Mouse (Mus musculus) limb, embryonic 11.5 days (tissue): Measurements from ENCODE around the gene Csnk2a2. TPM values are rescaled to one million over a fixed set of nuclear protein-coding genes. Genes with fewer than 3 reads are reported as not detected.

Source experiments
- ATAC-seq: fragments of 200-750 bp; cut with Nextera tagmentation; 2 replicates; pipeline ENCODE4 v1.8.0; 2017; ENCODE audit warnings: low read depth; ENCODE audit not compliant: insufficient number of reproducible peaks, low FRiP score, low TSS enrichment
- DNase-seq: peaks from one replicate; pipeline ENCODE4 v3.0.0-alpha.2; 2015; ENCODE audit warnings: low spot score
- H3K27ac ChIP-seq: fragments of 300-500 bp; sonication (generic); replicated peaks from 2 replicates; pipeline ENCODE4 v1.5.1; 2014; ENCODE audit warnings: low read depth, mild to moderate bottlenecking, low read length
- H3K27me3 ChIP-seq: fragments of 300-500 bp; sonication (generic); 2 replicates; pipeline ENCODE4 v1.6.1; 2014; ENCODE audit warnings: mild to moderate bottlenecking, low read length, mixed read lengths; ENCODE audit not compliant: control insufficient read depth, insufficient read depth
- H3K36me3 ChIP-seq: fragments of 300-500 bp; sonication (generic); 2 replicates; pipeline ENCODE4 v1.6.1; 2014; ENCODE audit warnings: mild to moderate bottlenecking, low read length, moderate library complexity, mixed read lengths; ENCODE audit not compliant: control insufficient read depth, insufficient read depth
- H3K4me1 ChIP-seq: fragments of 300-500 bp; sonication (generic); 2 replicates; pipeline ENCODE4 v1.6.1; 2014; ENCODE audit warnings: low read length, mixed read lengths; ENCODE audit not compliant: control insufficient read depth, insufficient read depth
- H3K4me2 ChIP-seq: fragments of 300-500 bp; sonication (generic); 2 replicates; pipeline ENCODE4 v1.6.1; 2014; ENCODE audit warnings: low read depth, mild to moderate bottlenecking, moderate library complexity; ENCODE audit not compliant: severe bottlenecking
- H3K4me3 ChIP-seq: fragments of 300-500 bp; sonication (generic); 2 replicates; pipeline ENCODE4 v1.5.1; 2014; ENCODE audit warnings: low read depth, low read length
- H3K9ac ChIP-seq: fragments of 300-500 bp; sonication (generic); 2 replicates; pipeline ENCODE4 v1.6.1; 2014; ENCODE audit warnings: mild to moderate bottlenecking, low read length
- H3K9me3 ChIP-seq: fragments of 300-500 bp; sonication (generic); 2 replicates; pipeline ENCODE4 v1.6.1; 2016; ENCODE audit warnings: low read length; ENCODE audit not compliant: control insufficient read depth
- WGBS: fragments of 180-500 bp; shearing (Covaris S2); extraction: QIAGEN DNeasy Blood & Tissue Kit; methylation state at CpG from one replicate; pipeline ENCODE4 v1.1.7; 2014; 5-methylcytosine and 5-hydroxymethylcytosine counted together
- polyA plus RNA-seq: library from polyadenylated mRNA; unstranded; fragments of >200 nt; fragmentation: Nextera tagmentation; extraction: Ambion mirVana; gene quantifications from 2 replicates; pipeline ENCODE4 v1.2.1, GENCODE M21; 2014

Csnk2a2 gene
- polyA plus RNA-seq, 1 experiment from 2014 or later, result 17.5 TPM

GRCm38 (mm10) chr8:95396752-95397151, 93.1 kb downstream of the Csnk2a2 start:
- H3K4me3 ChIP-seq, result no peak overlapping the region
- no peak for ATAC-seq
- DNase-seq, result no peak
- no peak overlapping the region for H3K9ac ChIP-seq
- no peaks in the 10 kb centered on the region for H3K36me3 ChIP-seq
- no peak overlapping the region for H3K4me2 ChIP-seq
- H3K27me3 ChIP-seq, result no peaks in the 10 kb centered on the region
- H3K9me3 ChIP-seq, result no peaks in the 10 kb centered on the region
- H3K4me1 ChIP-seq, result peaks cover 18% of the 10 kb centered on the region
- 53% methylated on average over 11 of the region's 11 CpGs for WGBS
- 0 out of 2 replicates have a peak overlapping the region, but pooled peaks have one; percentile 33 for H3K27ac ChIP-seq

Other genes with a start within 250 kb of the Csnk2a2 start
- not detected in 2 replicates for gene Cngb1, start 183.5 kb downstream of the Csnk2a2 start, polyA plus RNA-seq
- gene Tepp, start 179.5 kb downstream of the Csnk2a2 start, polyA plus RNA-seq, result 0.27 TPM in 1 of 2 replicates, not detected in the other
- 7.7 and 8.6 TPM in 2 replicates for gene Zfp319, start 158.1 kb downstream of the Csnk2a2 start, polyA plus RNA-seq
- gene Usb1, start 157.8 kb downstream of the Csnk2a2 start, polyA plus RNA-seq, result 37.0 and 43.0 TPM in 2 replicates
- 9.6 and 11.0 TPM in 2 replicates for gene Mmp15, start 137.8 kb downstream of the Csnk2a2 start, polyA plus RNA-seq
- 142 and 143 TPM in 2 replicates for gene Cfap20, start 55.2 kb downstream of the Csnk2a2 start, polyA plus RNA-seq
- not detected in 2 replicates for gene Ccdc113, start 44.0 kb upstream of the Csnk2a2 start, polyA plus RNA-seq
- gene Prss54, start 86.3 kb upstream of the Csnk2a2 start, polyA plus RNA-seq, result not detected in 2 replicates
- 33.4 and 33.6 TPM in 2 replicates for gene Gins3, start 143.4 kb upstream of the Csnk2a2 start, polyA plus RNA-seq
- 8.7 and 11.3 TPM in 2 replicates for gene Ndrg4, start 186.9 kb upstream of the Csnk2a2 start, polyA plus RNA-seq
- 17.8 and 19.7 TPM in 2 replicates for gene Setd6, start 225.8 kb upstream of the Csnk2a2 start, polyA plus RNA-seq